Mouse (Mus musculus) erythroblast, embryonic 14.5 days (primary cell): ENCODE data around the gene Flt1. TPM values are rescaled to one million over a fixed set of nuclear protein-coding genes. Genes with fewer than 3 reads are reported as not detected.

ENCODE experiments used
- H3K27me3 ChIP-seq: 2 replicates; pipeline ENCODE4 v1.6.1; 2012; ENCODE audit warnings: inconsistent platforms; ENCODE audit not compliant: control insufficient read depth
- H3K36me3 ChIP-seq: 2 replicates; pipeline ENCODE4 v1.6.1; 2012; ENCODE audit warnings: mild to moderate bottlenecking, inconsistent platforms; ENCODE audit not compliant: control insufficient read depth
- H3K4me1 ChIP-seq: 2 replicates; pipeline ENCODE4 v1.6.1; 2012; ENCODE audit warnings: inconsistent platforms; ENCODE audit not compliant: control insufficient read depth
- H3K4me3 ChIP-seq: replicated peaks from 2 replicates; pipeline ENCODE3; 2012; ENCODE audit warnings: moderate library complexity, mild to moderate bottlenecking, inconsistent platforms
- H3K9me3 ChIP-seq: 2 replicates; pipeline ENCODE4 v1.6.1; 2012; ENCODE audit warnings: low read length, inconsistent platforms, mixed read lengths; ENCODE audit not compliant: control insufficient read depth
- GATA1 ChIP-seq: IDR thresholded peaks from 2 replicates; pipeline ENCODE4 v1.6.1; 2012; ENCODE audit warnings: low read length, inconsistent platforms, mixed read lengths
- TAL1 ChIP-seq: IDR thresholded peaks from 3 replicates; pipeline ENCODE4 v1.6.1; 2012; ENCODE audit warnings: low read length, inconsistent platforms, mixed read lengths
- polyA plus RNA-seq: library from polyadenylated mRNA; stranded (reverse); fragments of >175 nt; gene quantifications from 2 replicates; pipeline ENCODE4 v1.2.3, GENCODE M21; 2012

Gene Flt1
- polyA plus RNA-seq, 1 experiment: 0.03 TPM

DNA sequence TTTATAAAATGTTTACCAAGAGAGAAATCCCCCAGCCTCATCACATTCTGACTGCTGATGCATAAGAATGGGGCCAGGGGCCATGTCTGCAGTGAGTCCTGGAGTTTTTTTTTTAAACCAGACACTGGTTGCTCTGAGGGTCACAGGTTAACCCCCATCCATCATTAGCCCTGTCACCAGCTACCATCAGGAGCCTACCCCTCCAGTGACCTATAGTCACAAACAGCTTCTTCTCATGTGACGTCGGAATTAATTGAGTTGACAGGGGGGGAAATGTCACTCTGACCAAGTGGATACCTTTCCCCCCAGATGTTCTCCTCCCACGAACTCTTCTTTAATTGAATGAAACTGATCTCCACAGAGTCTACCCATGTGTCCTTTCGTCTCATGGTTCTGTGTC lies 17.3 kb downstream of the Flt1 start:
- H3K4me3 ChIP-seq: no peak overlapping the region
- no peaks in the 10 kb centered on the region for H3K36me3 ChIP-seq
- no peaks in the 10 kb centered on the region for H3K27me3 ChIP-seq
- H3K4me1 ChIP-seq: no peaks in the 10 kb centered on the region
- peaks cover 7% of the 10 kb centered on the region for H3K9me3 ChIP-seq
- no peak for TF ChIP-seq GATA1
- no peak for TF ChIP-seq TAL1

- Histone ChIP-seq H3K4me3 (no peak overlapping the region), H3K36me3 (no peaks in the 10 kb centered on the region), H3K27me3 (no peaks in the 10 kb centered on the region), H3K9me3 (peaks cover 7% of the 10 kb centered on the region), H3K4me1 (no peaks in the 10 kb centered on the region)
- TF ChIP-seq GATA1 (no peak), TAL1 (no peak)
Observed at GRCm38 (mm10) chr5:147707479-147707878, 18.3 kb downstream of the Flt1 start.

DNA sequence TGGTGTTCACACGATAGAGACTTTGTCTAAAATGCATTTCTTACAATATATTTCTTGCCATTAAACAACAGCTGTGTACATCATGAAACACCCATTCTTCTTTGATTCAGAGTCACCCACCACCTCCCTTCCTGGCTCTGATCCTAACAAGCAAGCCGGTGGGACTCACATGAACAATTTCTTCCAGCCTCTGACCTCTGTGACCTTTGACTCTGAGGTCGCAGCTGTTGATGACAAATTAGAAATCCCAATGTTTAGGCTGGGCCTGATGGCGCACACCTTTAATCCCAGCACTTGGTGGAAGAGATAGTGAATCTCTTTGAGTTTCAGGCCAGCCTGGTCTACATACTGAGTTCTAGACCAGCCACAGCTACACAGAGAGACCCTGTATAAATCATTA lies 20.9 kb downstream of the Flt1 start:
- H3K9me3 ChIP-seq: peaks cover 4% of the 10 kb centered on the region
- TF ChIP-seq TAL1: no peak
- no peak for TF ChIP-seq GATA1
- no peaks in the 10 kb centered on the region for H3K36me3 ChIP-seq
- no peak overlapping the region for H3K4me3 ChIP-seq
- no peaks in the 10 kb centered on the region for H3K27me3 ChIP-seq
- H3K4me1 ChIP-seq: no peaks in the 10 kb centered on the region

DNA sequence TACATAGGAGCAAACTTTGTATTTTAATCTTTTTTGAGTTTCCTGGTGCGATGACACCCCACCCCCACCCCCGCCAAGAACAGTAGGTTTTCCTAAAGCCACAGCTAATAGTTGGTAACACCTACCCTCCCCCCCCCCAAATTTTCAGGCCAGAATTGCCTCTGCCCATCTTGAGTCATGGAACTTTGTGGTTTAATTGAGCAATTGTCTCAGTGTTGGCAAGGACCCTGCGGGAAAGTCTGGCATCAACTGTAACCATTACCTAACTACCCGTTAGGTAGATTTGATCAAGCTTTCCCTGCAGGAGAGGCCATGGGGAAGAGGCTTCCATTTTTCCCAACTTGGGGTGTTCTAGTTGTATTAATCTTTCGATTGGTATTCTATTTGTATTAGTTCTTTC lies 23.4 kb downstream of the Flt1 start:
- no peaks in the 10 kb centered on the region for H3K36me3 ChIP-seq

GRCm38 (mm10) chr5:147701024-147701423 lies 24.8 kb downstream of the Flt1 start:
- Histone ChIP-seq H3K27me3 (no peaks in the 10 kb centered on the region), H3K4me3 (no peak overlapping the region), H3K9me3 (no peaks in the 10 kb centered on the region), H3K4me1 (no peaks in the 10 kb centered on the region), H3K36me3 (no peaks in the 10 kb centered on the region)
- no peak for TF ChIP-seq TAL1
- no peak for TF ChIP-seq GATA1

More for the DNA sequence above, 23.4 kb downstream of the Flt1 start:
- no peak for TF ChIP-seq GATA1
- Histone ChIP-seq H3K4me1 (no peaks in the 10 kb centered on the region), H3K4me3 (no peak overlapping the region), H3K9me3 (no peaks in the 10 kb centered on the region), H3K27me3 (no peaks in the 10 kb centered on the region)

- Histone ChIP-seq H3K36me3 (no peaks in the 10 kb centered on the region), H3K4me3 (no peak overlapping the region), H3K4me1 (no peaks in the 10 kb centered on the region), H3K9me3 (no peaks in the 10 kb centered on the region; the same call in 1 of the 2 replicates), H3K27me3 (no peaks in the 10 kb centered on the region)
- TF ChIP-seq TAL1: no peak
- no peak for TF ChIP-seq GATA1
Observed at GRCm38 (mm10) chr5:147698044-147698443, 27.8 kb downstream of the Flt1 start.

DNA sequence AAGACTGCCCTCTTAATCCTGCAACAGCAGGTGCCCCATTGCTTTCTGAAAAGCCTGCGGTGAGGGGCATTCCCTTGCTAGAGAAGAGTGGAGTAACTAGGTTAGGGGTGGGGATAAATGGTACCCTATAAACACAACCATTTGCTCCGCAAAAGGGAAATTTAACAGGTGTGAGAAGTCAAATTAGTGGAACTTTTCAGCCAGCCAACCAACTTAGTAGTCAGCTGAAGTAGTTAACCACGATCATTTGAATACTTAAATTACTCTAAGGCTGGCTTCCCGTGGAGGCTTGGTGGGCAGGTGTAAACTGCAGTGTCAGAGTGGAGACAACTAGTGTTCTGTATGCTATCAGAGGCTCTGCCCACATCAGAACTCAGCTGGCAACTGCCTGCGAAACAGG lies 28.6 kb downstream of the Flt1 start:
- no peak overlapping the region for H3K4me3 ChIP-seq
- no peaks in the 10 kb centered on the region for H3K36me3 ChIP-seq
- H3K27me3 ChIP-seq: no peaks in the 10 kb centered on the region
- H3K9me3 ChIP-seq: peaks cover 3% of the 10 kb centered on the region
- TF ChIP-seq GATA1 (no peak), TAL1 (no peak)
- H3K4me1 ChIP-seq: no peaks in the 10 kb centered on the region

GRCm38 (mm10) chr5:147692622-147693021 lies 33.2 kb downstream of the Flt1 start:
- H3K4me3 ChIP-seq: no peak overlapping the region
- no peaks in the 10 kb centered on the region for H3K36me3 ChIP-seq
- TF ChIP-seq TAL1 (no peak), GATA1 (no peak)
- H3K9me3 ChIP-seq: peaks cover 3% of the 10 kb centered on the region
- H3K27me3 ChIP-seq: no peaks in the 10 kb centered on the region
- no peaks in the 10 kb centered on the region for H3K4me1 ChIP-seq

DNA sequence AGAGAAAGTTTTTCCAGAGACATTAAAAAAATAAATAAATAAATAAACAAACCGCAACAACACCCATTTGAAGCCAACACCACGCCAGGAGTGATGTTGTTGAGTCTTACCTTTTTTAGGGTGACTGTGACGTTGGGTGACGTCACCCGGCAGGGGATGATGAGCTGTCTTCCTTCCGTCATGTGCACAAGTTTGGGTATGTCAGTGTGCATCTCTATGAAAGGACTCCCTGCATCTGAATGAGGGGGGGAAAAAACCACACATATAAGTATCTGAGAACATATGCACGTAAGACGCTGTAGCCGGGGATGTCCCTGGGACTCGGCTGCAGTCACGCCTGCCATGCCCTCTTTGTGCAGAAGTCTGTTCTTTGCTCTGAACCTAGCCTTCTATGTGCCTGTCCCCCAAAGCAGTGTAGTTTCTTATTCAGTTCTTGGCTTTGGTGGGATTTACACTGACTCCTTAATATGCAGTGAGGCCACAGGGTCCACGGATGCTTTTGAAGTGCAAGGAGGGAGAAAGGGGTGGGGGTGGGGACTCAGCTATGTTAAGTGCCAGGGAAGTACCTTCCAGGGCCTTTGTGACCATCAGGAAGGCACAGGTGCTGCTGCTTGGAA lies 42.0 kb downstream of the Flt1 start:
- H3K36me3 ChIP-seq: no peaks in the 10 kb centered on the region
- no peak overlapping the region for H3K4me3 ChIP-seq
- H3K4me1 ChIP-seq: no peaks in the 10 kb centered on the region
- H3K27me3 ChIP-seq: no peaks in the 10 kb centered on the region
- TF ChIP-seq TAL1: no peak
- TF ChIP-seq GATA1: no peak
- no peaks in the 10 kb centered on the region for H3K9me3 ChIP-seq

- H3K4me3 ChIP-seq: no peak overlapping the region
- TF ChIP-seq TAL1: no peak
- no peak for TF ChIP-seq GATA1
- peaks cover 2% of the 10 kb centered on the region; the same call in 1 of the 2 replicates for H3K9me3 ChIP-seq
- H3K4me1 ChIP-seq: no peaks in the 10 kb centered on the region
- no peaks in the 10 kb centered on the region for H3K36me3 ChIP-seq
- H3K27me3 ChIP-seq: no peaks in the 10 kb centered on the region
Observed at GRCm38 (mm10) chr5:147681224-147681623, 44.6 kb downstream of the Flt1 start.
